Mouse (Mus musculus): ENCODE measurements around the gene Xirp1.

- no peak for TF ChIP-seq POLR2A (IDR thresholded peaks at IDR 0.05; ENCODE audit: low read depth, low read length)
- peak; percentile 55; the same call in 1 of the 2 replicates for TF ChIP-seq CTCF (IDR thresholded peaks at IDR 0.05; ENCODE audit: extremely low read depth, insufficient read depth, insufficient read length, insufficient replicate concordance)
These were observed 4.2 kb upstream of the Xirp1 start for GRCm38 (mm10) chr9:120027401-120028151.
